Mouse (Mus musculus) liver, postnatal 0 days (tissue): ENCODE measurements around the gene Lpin2. TPM values are rescaled to one million over a fixed set of nuclear protein-coding genes. Genes with fewer than 3 reads are reported as not detected.
A peak's percentile ranks its signal among the peaks of the same experiment; 100 is the strongest.

Source experiments
- ATAC-seq: fragments of 200-750 bp; cut with Nextera tagmentation; 2 replicates; pipeline ENCODE4 v1.8.0; 2017; ENCODE audit warnings: mild to moderate bottlenecking, moderate library complexity
- DNase-seq: peaks from one replicate; pipeline ENCODE4 v3.0.0-alpha.2; 2016
- H3K27ac ChIP-seq: fragments of 300-500 bp; sonication (generic); 2 replicates; pipeline ENCODE4 v1.5.1; 2014; ENCODE audit warnings: antibody characterized with exemption, moderate library complexity, mild to moderate bottlenecking, low read depth
- H3K27me3 ChIP-seq: fragments of 300-500 bp; sonication (generic); 2 replicates; pipeline ENCODE4 v1.6.1; 2014; ENCODE audit warnings: low read length, control low read depth, mixed read lengths; ENCODE audit not compliant: insufficient read depth
- H3K36me3 ChIP-seq: fragments of 300-500 bp; sonication (generic); replicated peaks from 2 replicates; pipeline ENCODE4 v1.6.1; 2014; ENCODE audit warnings: mild to moderate bottlenecking, control low read depth, low read length, moderate library complexity, mixed read lengths; ENCODE audit not compliant: insufficient read depth
- H3K4me1 ChIP-seq: fragments of 300-500 bp; sonication (generic); 2 replicates; pipeline ENCODE4 v1.6.1; 2014; ENCODE audit warnings: antibody characterized with exemption, mild to moderate bottlenecking, control low read depth; ENCODE audit not compliant: insufficient read depth
- H3K4me2 ChIP-seq: fragments of 300-500 bp; sonication (generic); 2 replicates; pipeline ENCODE4 v1.6.1; 2014; ENCODE audit warnings: low read depth, mild to moderate bottlenecking, low read length, moderate library complexity, mixed read lengths
- H3K4me3 ChIP-seq: fragments of 300-500 bp; sonication (generic); 2 replicates; pipeline ENCODE4 v1.5.1; 2014; ENCODE audit warnings: low read depth, low read length
- H3K9ac ChIP-seq: fragments of 300-500 bp; sonication (generic); replicated peaks from 2 replicates; pipeline ENCODE4 v1.6.1; 2014; ENCODE audit warnings: mild to moderate bottlenecking, moderate library complexity
- H3K9me3 ChIP-seq: fragments of 300-500 bp; sonication (generic); 2 replicates; pipeline ENCODE4 v1.6.1; 2016; ENCODE audit warnings: mild to moderate bottlenecking, control low read depth, low read length, mixed read lengths
- CTCF ChIP-seq: sonication (generic); IDR thresholded peaks from 2 replicates; pipeline ENCODE4 v1.5.1; 2016; ENCODE audit warnings: antibody characterized with exemption, low read depth
- EP300 ChIP-seq: IDR thresholded peaks from 2 replicates; pipeline ENCODE4 v1.6.1; 2016; ENCODE audit warnings: antibody characterized with exemption, low read depth, mild to moderate bottlenecking
- WGBS: fragments of 180-500 bp; shearing (Covaris S2); extraction: QIAGEN DNeasy Blood & Tissue Kit; methylation state at CpG from one replicate; pipeline ENCODE4 v1.1.7; 2014; ENCODE audit not compliant: insufficient replicate concordance; 5-methylcytosine and 5-hydroxymethylcytosine counted together
- polyA plus RNA-seq: library from polyadenylated mRNA; unstranded; fragments of >200 nt; fragmentation: Nextera tagmentation; extraction: Ambion mirVana; gene quantifications from 2 replicates; pipeline ENCODE4 v1.2.1, GENCODE M21; 2015

Lpin2 gene
- polyA plus RNA-seq, 1 experiment from 2014 or later = 44.5 TPM

GRCm38 (mm10) chr17:71292897-71293296 is 110.5 kb downstream of the Lpin2 start:
- H3K4me2 ChIP-seq = peak overlapping the region; percentile 29
- H3K4me1 ChIP-seq = peaks cover 66% of the 10 kb centered on the region
- no peak overlapping the region for H3K4me3 ChIP-seq
- no peaks in the 10 kb centered on the region for H3K9me3 ChIP-seq
- H3K36me3 ChIP-seq = no peaks in the 10 kb centered on the region
- no peak for ATAC-seq
- H3K9ac ChIP-seq = no peak overlapping the region
- TF ChIP-seq CTCF (no peak), EP300 (no peak)
- no peak for DNase-seq
- WGBS = 45% methylated on average over 4 of the region's 4 CpGs
- peak overlapping the region; percentile 49; the same call in 1 of the 2 replicates for H3K27ac ChIP-seq
- no peaks in the 10 kb centered on the region for H3K27me3 ChIP-seq

GRCm38 (mm10) chr17:71294570-71294969 is 112.2 kb downstream of the Lpin2 start:
- WGBS = 40% methylated on average over 3 of the region's 3 CpGs
- H3K36me3 ChIP-seq = no peaks in the 10 kb centered on the region
- H3K4me2 ChIP-seq = peak overlapping the region; percentile 26; the same call in 1 of the 2 replicates
- DNase-seq (no peak), ATAC-seq (no peak)
- H3K27ac ChIP-seq = no peak overlapping the region
- no peaks in the 10 kb centered on the region for H3K9me3 ChIP-seq
- H3K4me3 ChIP-seq = no peak overlapping the region
- peaks cover 52% of the 10 kb centered on the region for H3K4me1 ChIP-seq
- no peaks in the 10 kb centered on the region for H3K27me3 ChIP-seq
- TF ChIP-seq EP300 (no peak), CTCF (no peak)
- H3K9ac ChIP-seq = no peak overlapping the region

Other genes with a start within 250 kb of the Lpin2 start
- gene Myom1, start 179.9 kb upstream of the Lpin2 start, polyA plus RNA-seq = 2.1 and 4.4 TPM in 2 replicates
- 195 and 199 TPM in 2 replicates for gene Myl12a, start 179.7 kb upstream of the Lpin2 start, polyA plus RNA-seq
- gene Emilin2, start 129.4 kb downstream of the Lpin2 start, polyA plus RNA-seq = 10.0 and 12.0 TPM in 2 replicates